Mouse (Mus musculus) limb, embryonic 13.5 days (tissue): Measurements from ENCODE around the gene Vmn1r43. TPM values are rescaled to one million over a fixed set of nuclear protein-coding genes. Genes with fewer than 3 reads are reported as not detected.
"Not testable (repeated sequence)": the region's sequence is repeated elsewhere in the genome, so short reads cannot be mapped to it uniquely, and the experiment has no call there.

ENCODE experiments used
- ATAC-seq: fragments of 200-750 bp; cut with Nextera tagmentation; 2 replicates; pipeline ENCODE4 v1.8.0; 2017; ENCODE audit warnings: low read depth, moderate number of reproducible peaks, moderate TSS enrichment; ENCODE audit not compliant: low FRiP score
- H3K27ac ChIP-seq: fragments of 300-500 bp; sonication (generic); 2 replicates; pipeline ENCODE4 v1.5.1; 2015; ENCODE audit warnings: inconsistent platforms, mild to moderate bottlenecking, moderate library complexity
- H3K27me3 ChIP-seq: fragments of 300-500 bp; sonication (generic); 2 replicates; pipeline ENCODE4 v1.6.1; 2015; ENCODE audit warnings: mild to moderate bottlenecking, inconsistent platforms
- H3K36me3 ChIP-seq: fragments of 300-500 bp; sonication (generic); 2 replicates; pipeline ENCODE4 v1.6.1; 2015; ENCODE audit warnings: inconsistent platforms, mild to moderate bottlenecking, moderate library complexity
- H3K4me1 ChIP-seq: fragments of 300-500 bp; sonication (generic); 2 replicates; pipeline ENCODE4 v1.6.1; 2015; ENCODE audit warnings: inconsistent platforms
- H3K4me2 ChIP-seq: fragments of 300-500 bp; sonication (generic); replicated peaks from 2 replicates; pipeline ENCODE4 v1.6.1; 2015; ENCODE audit warnings: inconsistent platforms, mild to moderate bottlenecking, moderate library complexity
- H3K4me3 ChIP-seq: fragments of 300-500 bp; sonication (generic); 2 replicates; pipeline ENCODE4 v1.5.1; 2015; ENCODE audit warnings: moderate library complexity, mild to moderate bottlenecking, inconsistent platforms
- H3K9ac ChIP-seq: fragments of 300-500 bp; sonication (generic); 2 replicates; pipeline ENCODE4 v1.6.1; 2015; ENCODE audit warnings: mild to moderate bottlenecking, inconsistent platforms
- H3K9me3 ChIP-seq: fragments of 300-500 bp; sonication (generic); 2 replicates; pipeline ENCODE4 v1.6.1; 2016; ENCODE audit warnings: inconsistent platforms
- WGBS: fragments of 180-500 bp; shearing (Covaris S2); methylation state at CpG from one replicate; pipeline ENCODE4 v1.1.7; 2015; 5-methylcytosine and 5-hydroxymethylcytosine counted together
- polyA plus RNA-seq: library from polyadenylated mRNA; unstranded; fragments of >200 nt; fragmentation: Nextera tagmentation; extraction: Ambion mirVana; gene quantifications from 2 replicates; pipeline ENCODE4 v1.2.1, GENCODE M21; 2015

The Vmn1r43 gene
- polyA plus RNA-seq, result not detected in 2 replicates

DNA sequence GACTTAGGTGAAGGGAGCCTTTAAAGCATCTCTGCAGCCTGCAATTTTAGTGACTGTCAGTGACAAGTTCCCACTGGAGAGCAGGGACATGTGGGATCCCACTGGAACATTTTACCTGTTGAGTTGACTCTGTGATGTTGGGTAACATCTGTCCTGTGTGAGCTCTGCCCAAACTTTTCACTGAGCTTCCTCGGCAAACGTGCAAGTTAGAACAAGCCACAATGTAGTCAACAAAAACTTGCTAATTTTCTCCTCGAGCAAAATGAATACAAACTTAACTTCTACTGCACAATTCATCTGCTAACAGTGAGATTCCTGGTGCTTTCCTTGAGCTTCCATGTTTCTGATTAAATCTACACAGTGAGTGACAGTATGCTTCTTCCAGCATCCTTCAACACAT lies at the start of gene Vmn1r43, which contains the start of gene Vmn1r42:
TSS of gene Vmn1r43 (minus strand) at position 101 of the 400 bp plus-strand sequence.
TSS of gene Vmn1r42 (minus strand) at position 101 of the 400 bp plus-strand sequence.
- not testable (repeated sequence) for H3K9me3 ChIP-seq, H3K36me3 ChIP-seq, H3K9ac ChIP-seq, H3K4me2 ChIP-seq, H3K27ac ChIP-seq, H3K4me1 ChIP-seq, H3K27me3 ChIP-seq, H3K4me3 ChIP-seq, ATAC-seq
- WGBS, result 73% methylated on average over 3 of the region's 3 CpGs

- Histone ChIP-seq H3K4me2 (no peak overlapping the region), H3K9me3 (no peaks in the 10 kb centered on the region; the same call in 1 of the 2 replicates), H3K4me1 (no peaks in the 10 kb centered on the region), H3K36me3 (no peaks in the 10 kb centered on the region), H3K4me3 (no peak overlapping the region), H3K27me3 (no peaks in the 10 kb centered on the region), H3K9ac (no peak overlapping the region), H3K27ac (no peak overlapping the region)
- 49% methylated on average over 2 of the region's 2 CpGs for WGBS
- ATAC-seq, result no peak
These were observed 7.6 kb upstream of the Vmn1r43 start for GRCm38 (mm10) chr6:89883812-89884211.

- ATAC-seq, result no peak
- no peak within 1 kb of the TSS for H3K4me3 ChIP-seq
- 88% methylated on average over 1 of the region's 1 CpGs for WGBS
These were observed 7.1 kb upstream of the Vmn1r43 start, which contains the start of gene Vmn1r44 for GRCm38 (mm10) chr6:89883360-89883759. Vmn1r44 (plus strand) TSS chr6:89883660.

DNA sequence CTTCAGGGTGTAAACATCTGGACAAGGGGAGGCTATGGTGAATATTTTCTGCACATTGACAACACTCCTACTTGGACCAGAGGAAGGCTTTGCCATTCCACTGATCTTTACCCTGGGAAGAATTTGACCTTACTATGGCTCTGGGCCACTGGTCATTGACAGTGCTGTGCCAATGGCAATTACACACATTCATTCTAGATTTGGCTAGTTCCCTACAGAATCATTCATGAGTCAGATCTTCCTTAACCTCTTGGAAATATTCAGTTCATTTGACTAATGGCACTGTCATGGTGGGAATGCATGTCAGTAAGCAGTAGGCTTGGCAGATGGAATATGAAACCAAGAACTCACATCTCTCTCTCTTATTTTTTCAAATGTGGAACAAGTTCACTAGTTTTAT lies 4.7 kb upstream of the Vmn1r43 start:
- no peaks in the 10 kb centered on the region for H3K4me1 ChIP-seq
- no peak overlapping the region for H3K27ac ChIP-seq
- H3K9me3 ChIP-seq, result no peaks in the 10 kb centered on the region
- ATAC-seq, result no peak
- no peak overlapping the region for H3K4me2 ChIP-seq
- no peak overlapping the region for H3K4me3 ChIP-seq
- no peaks in the 10 kb centered on the region for H3K27me3 ChIP-seq
- H3K9ac ChIP-seq, result no peak overlapping the region
- H3K36me3 ChIP-seq, result no peaks in the 10 kb centered on the region

More at GRCm38 (mm10) chr6:89883360-89883759, 7.1 kb upstream of the Vmn1r43 start, which contains the start of gene Vmn1r44:
- no peaks in the 10 kb centered on the region; the same call in 1 of the 2 replicates for H3K9me3 ChIP-seq
- no peak within 1 kb of the TSS for H3K9ac ChIP-seq
- H3K4me1 ChIP-seq, result no peaks in the 10 kb centered on the region
- H3K27ac ChIP-seq, result no peak within 1 kb of the TSS
- no peaks in the 10 kb centered on the region for H3K36me3 ChIP-seq
- H3K27me3 ChIP-seq, result no peaks in the 10 kb centered on the region
- H3K4me2 ChIP-seq, result no peak within 1 kb of the TSS

GRCm38 (mm10) chr6:89876963-89877362 lies 750 bp upstream of the Vmn1r43 start:
- no peaks in the 10 kb centered on the region for H3K36me3 ChIP-seq
- ATAC-seq, result no peak
- WGBS, result 76% methylated on average over 2 of the region's 2 CpGs
- H3K4me2 ChIP-seq, result no peak overlapping the region
- H3K27ac ChIP-seq, result no peak overlapping the region
- no peaks in the 10 kb centered on the region for H3K9me3 ChIP-seq
- no peak overlapping the region for H3K4me3 ChIP-seq
- H3K4me1 ChIP-seq, result no peaks in the 10 kb centered on the region
- no peak overlapping the region for H3K9ac ChIP-seq
- H3K27me3 ChIP-seq, result no peaks in the 10 kb centered on the region

DNA sequence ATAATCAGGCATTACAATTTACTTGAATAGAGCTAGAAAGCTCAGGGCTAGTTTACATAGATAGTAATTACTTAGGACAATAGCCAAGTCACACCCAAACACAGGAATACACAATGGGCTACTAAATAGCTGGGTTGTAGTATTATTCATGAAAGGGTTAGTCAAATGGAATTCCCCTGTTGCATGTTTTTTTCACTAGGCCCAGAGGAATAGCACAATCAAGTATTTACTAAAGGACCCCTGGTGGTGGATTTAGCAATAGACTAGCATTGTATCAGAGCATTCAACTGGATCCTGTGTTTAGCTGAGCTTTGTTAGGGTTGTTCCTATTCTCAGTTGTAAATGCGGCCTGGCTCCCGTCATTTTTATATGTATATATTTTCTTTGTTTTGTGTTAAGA lies 8.2 kb downstream of the Vmn1r43 start:
- no peaks in the 10 kb centered on the region for H3K4me1 ChIP-seq
- no peak overlapping the region for H3K4me2 ChIP-seq
- no peak overlapping the region for H3K4me3 ChIP-seq
- H3K9me3 ChIP-seq, result peaks cover 32% of the 10 kb centered on the region
- H3K36me3 ChIP-seq, result no peaks in the 10 kb centered on the region
- 95% methylated on average over 2 of the region's 2 CpGs for WGBS
- no peak overlapping the region for H3K27ac ChIP-seq
- no peak overlapping the region for H3K9ac ChIP-seq
- ATAC-seq, result no peak
- no peaks in the 10 kb centered on the region for H3K27me3 ChIP-seq

GRCm38 (mm10) chr6:89867276-89867675 lies 8.9 kb downstream of the Vmn1r43 start:
- Histone ChIP-seq H3K36me3 (no peaks in the 10 kb centered on the region), H3K4me3 (no peak overlapping the region), H3K9ac (no peak overlapping the region), H3K4me2 (no peak overlapping the region), H3K9me3 (peaks cover 32% of the 10 kb centered on the region), H3K4me1 (no peaks in the 10 kb centered on the region), H3K27ac (no peak overlapping the region), H3K27me3 (no peaks in the 10 kb centered on the region)
- no peak for ATAC-seq
- WGBS, result 95% methylated on average over 2 of the region's 2 CpGs

- Histone ChIP-seq H3K4me1 (no peaks in the 10 kb centered on the region), H3K4me3 (no peak overlapping the region), H3K9me3 (peaks cover 38% of the 10 kb centered on the region), H3K27me3 (no peaks in the 10 kb centered on the region), H3K27ac (no peak overlapping the region), H3K36me3 (no peaks in the 10 kb centered on the region), H3K4me2 (no peak overlapping the region), H3K9ac (no peak overlapping the region)
- ATAC-seq, result no peak
- WGBS, result 73% methylated on average over 4 of the region's 4 CpGs
These were observed 12.4 kb downstream of the Vmn1r43 start for GRCm38 (mm10) chr6:89863792-89864191.

- Histone ChIP-seq H3K4me1 (no peaks in the 10 kb centered on the region), H3K9ac (no peak overlapping the region), H3K27ac (no peak overlapping the region), H3K4me3 (no peak overlapping the region), H3K36me3 (no peaks in the 10 kb centered on the region), H3K4me2 (no peak overlapping the region), H3K27me3 (no peaks in the 10 kb centered on the region), H3K9me3 (peaks cover 34% of the 10 kb centered on the region)
- 85% methylated on average over 2 of the region's 2 CpGs for WGBS
- ATAC-seq, result no peak
These were observed 16.4 kb downstream of the Vmn1r43 start for GRCm38 (mm10) chr6:89859839-89860238.

GRCm38 (mm10) chr6:89857552-89857951 lies 18.7 kb downstream of the Vmn1r43 start:
- no peak for ATAC-seq
- Histone ChIP-seq H3K4me2 (no peak overlapping the region), H3K27ac (no peak overlapping the region), H3K9me3 (peaks cover 21% of the 10 kb centered on the region), H3K9ac (no peak overlapping the region), H3K36me3 (no peaks in the 10 kb centered on the region), H3K4me1 (no peaks in the 10 kb centered on the region), H3K4me3 (no peak overlapping the region), H3K27me3 (no peaks in the 10 kb centered on the region)
- 74% methylated on average over 3 of the region's 3 CpGs for WGBS

Other genes with a start within 250 kb of the Vmn1r43 start
- gene Txnrd3, start 232.4 kb downstream of the Vmn1r43 start, polyA plus RNA-seq, result 8.1 and 9.5 TPM in 2 replicates
- gene Vmn1r40, start 168.9 kb downstream of the Vmn1r43 start, polyA plus RNA-seq, result not detected in 2 replicates
- gene Vmn1r41, start 135.6 kb downstream of the Vmn1r43 start, polyA plus RNA-seq, result not detected in 2 replicates
- gene Vmn1r42, start within 50 bp of the Vmn1r43 start, polyA plus RNA-seq, result not detected in 2 replicates
- gene Vmn1r44, start 7.2 kb upstream of the Vmn1r43 start, polyA plus RNA-seq, result not detected in 2 replicates
- gene Vmn1r45, start 64.2 kb upstream of the Vmn1r43 start, polyA plus RNA-seq, result not detected in 2 replicates
- gene Vmn1r46, start 92.9 kb upstream of the Vmn1r43 start, polyA plus RNA-seq, result not detected in 2 replicates
- not detected in 2 replicates for gene Vmn1r47, start 139.7 kb upstream of the Vmn1r43 start, polyA plus RNA-seq
- gene Vmn1r48, start 160.4 kb upstream of the Vmn1r43 start, polyA plus RNA-seq, result not detected in 2 replicates
- not detected in 2 replicates for gene Vmn1r49, start 202.1 kb upstream of the Vmn1r43 start, polyA plus RNA-seq
- not detected in 2 replicates for gene Vmn1r50, start 225.0 kb upstream of the Vmn1r43 start, polyA plus RNA-seq
- gene Vmn1r51, start 246.2 kb upstream of the Vmn1r43 start, polyA plus RNA-seq, result not detected in 2 replicates